Mouse (Mus musculus) ES-E14 (cell line): ENCODE data around the gene Insrr.

Experiments
- MAFK ChIP-seq: IDR thresholded peaks from 2 replicates; pipeline ENCODE4 v1.6.1; 2014; ENCODE audit warnings: mild to moderate bottlenecking, low read depth, low read length, inconsistent platforms; ENCODE audit not compliant: insufficient read depth
- ZNF384 ChIP-seq: IDR thresholded peaks from 2 replicates; pipeline ENCODE4 v1.6.1; 2012; ENCODE audit warnings: low read depth, low read length, inconsistent platforms

GRCm38 (mm10) chr3:87768431-87768830 lies 28.3 kb upstream of the Insrr start:
- TF ChIP-seq MAFK: no peak
- no peak for TF ChIP-seq ZNF384
